Mouse (Mus musculus): ENCODE results near the gene Klk10. TPM values are rescaled to one million over a fixed set of nuclear protein-coding genes. Genes with fewer than 3 reads are reported as not detected.

The Klk10 gene
- total and polyA plus RNA-seq, 3 experiments: not detected

DNA sequence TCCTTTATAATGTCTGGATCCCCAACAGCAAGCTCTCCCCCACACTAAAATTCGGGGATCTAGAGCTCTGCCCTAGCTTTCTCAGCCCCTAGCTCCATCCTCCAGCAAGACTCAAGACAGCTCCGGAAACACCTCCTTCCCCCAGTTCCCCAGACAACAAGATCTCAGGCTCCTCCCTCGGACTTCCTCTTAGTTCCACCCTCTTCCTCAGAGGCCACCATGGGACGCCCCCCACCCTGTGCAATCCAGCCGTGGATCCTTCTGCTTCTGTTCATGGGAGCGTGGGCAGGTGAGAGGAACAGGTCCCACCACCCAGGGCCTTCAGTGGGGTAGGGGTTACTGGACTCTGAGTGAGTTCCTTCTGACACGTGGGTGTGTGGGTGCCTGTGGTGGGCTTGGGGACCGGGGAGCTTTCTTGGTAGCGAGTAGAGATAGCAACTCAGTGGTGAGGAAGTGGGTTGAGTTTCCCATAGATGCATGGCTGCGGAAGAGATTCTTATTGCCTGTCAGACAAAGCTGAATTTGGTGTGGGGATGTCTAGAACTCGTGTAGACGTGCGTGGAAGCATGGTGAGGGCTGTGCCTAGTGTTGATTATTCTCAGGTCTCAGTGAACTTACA, 17.1 kb downstream of the Klk10 start:
- Histone ChIP-seq H3K9ac (ENCODE audit: insufficient read depth, low read depth) (peak overlapping the region; percentile 19; the same call in 1 of the 2 replicates), H3K9me3 (replicated peaks; ENCODE audit: low read length) (no peaks in the 10 kb centered on the region), H3K27me3 (replicated peaks) (peaks cover 87% of the 10 kb centered on the region), H3K36me3 (replicated peaks in 1 of 2; ENCODE audit: control insufficient read depth in 1 of 2, insufficient read depth in 1 of 2, low read length in 1 of 2) (peaks cover 0 to 4% of the 10 kb centered on the region in 2 experiments), H3K4me2 (ENCODE audit: insufficient read depth, low read depth, poor library complexity, severe bottlenecking) (peak overlapping the region; percentile 70), H3K27ac (ENCODE audit: insufficient read depth, low read depth) (no peak overlapping the region), H3K4me3 (replicated peaks in 1 of 3; ENCODE audit: low read depth in 2 of 3, low read length in 2 of 3, poor library complexity in 1 of 3) (peak overlapping the region; percentile 7 to 72 (median 52)), H3K4me1 (ENCODE audit: control insufficient read depth in 1 of 2, insufficient read depth in 2 of 2) (peaks cover 6 to 20% of the 10 kb centered on the region in 2 experiments), H3K79me2 (replicated peaks; ENCODE audit: control insufficient read depth, extremely low read depth, insufficient read depth, poor library complexity, severe bottlenecking) (no peaks in the 10 kb centered on the region)
- no peak for DNase-seq (ENCODE audit: extremely low read depth)
- dilution Hi-C loops (cut with MboI; ENCODE audit: extremely low pct_ligation_motif_present, extremely low pct_unique_long_range_greater_than_20kb, low sequenced_read_pairs) (no loop called here), in situ Hi-C loops (cut with MboI; ENCODE audit: low pct_ligation_motif_present, low pct_unique_long_range_greater_than_20kb, low sequenced_read_pairs) (loop anchor here (25.0 kb wide), 1 partner anchor 311 kb away; the partner anchor contains the start of gene Iglon5)
- no peak for TF ChIP-seq PAX5 (IDR thresholded peaks at IDR 0.05; ENCODE audit: low read length)
- no peak for TF ChIP-seq USF2 (conservative IDR thresholded peaks at IDR 0.05; ENCODE audit: low read depth, low read length)
- TF ChIP-seq SMC3 (IDR thresholded peaks at IDR 0.05; ENCODE audit: low read depth, low read length): no peak
- no peak for TF ChIP-seq EP300 (IDR thresholded peaks at IDR 0.05; ENCODE audit: low read length)
- peak; percentile 20; the same call in 1 of the 2 replicates for TF ChIP-seq POLR2A (IDR thresholded peaks at IDR 0.05; ENCODE audit: low read depth, low read length)
- no peak for TF ChIP-seq MAX (IDR thresholded peaks at IDR 0.05; ENCODE audit: low read length)

GRCm38 (mm10) chr7:43799876-43800275, 19.0 kb downstream of the Klk10 start:
- TF ChIP-seq USF1 (IDR thresholded peaks at IDR 0.05; ENCODE audit: low read depth, low read length): no peak
- Histone ChIP-seq H3K9ac (ENCODE audit: insufficient read depth, low read depth) (no peak overlapping the region), H3K4me2 (ENCODE audit: insufficient read depth, low read depth, poor library complexity, severe bottlenecking) (no peak overlapping the region), H3K79me2 (replicated peaks; ENCODE audit: control insufficient read depth, extremely low read depth, insufficient read depth, poor library complexity, severe bottlenecking) (no peaks in the 10 kb centered on the region), H3K27me3 (replicated peaks) (peaks cover 86% of the 10 kb centered on the region), H3K9me3 (replicated peaks; ENCODE audit: low read length) (no peaks in the 10 kb centered on the region), H3K27ac (ENCODE audit: insufficient read depth, low read depth) (no peak overlapping the region), H3K36me3 (replicated peaks in 1 of 2; ENCODE audit: control insufficient read depth in 1 of 2, insufficient read depth in 1 of 2, low read length in 1 of 2) (peaks cover 0 to 4% of the 10 kb centered on the region in 2 experiments), H3K4me3 (replicated peaks in 1 of 3; ENCODE audit: low read depth in 2 of 3, low read length in 2 of 3, poor library complexity in 1 of 3) (no peak overlapping the region), H3K4me1 (ENCODE audit: control insufficient read depth in 1 of 2, insufficient read depth in 2 of 2) (peaks cover 6 to 17% of the 10 kb centered on the region in 2 experiments)
- dilution Hi-C loops (cut with MboI; ENCODE audit: extremely low pct_ligation_motif_present, extremely low pct_unique_long_range_greater_than_20kb, low sequenced_read_pairs) (no loop called here), in situ Hi-C loops (cut with MboI; ENCODE audit: low pct_ligation_motif_present, low pct_unique_long_range_greater_than_20kb, low sequenced_read_pairs) (loop anchor here (25.0 kb wide), 1 partner anchor 313 kb away; the partner anchor contains the start of gene Iglon5)
- no peak for DNase-seq (ENCODE audit: extremely low read depth)

GRCm38 (mm10) chr7:43810994-43811393, 30.2 kb downstream of the Klk10 start, which contains the start of gene Klk7:
Gene Klk7, plus strand, starts transcription at chr7:43811294.
- H3K9me3 ChIP-seq (replicated peaks; ENCODE audit: low read length): no peaks in the 10 kb centered on the region
- no peak within 1 kb of the TSS for H3K4me3 ChIP-seq (replicated peaks in 1 of 3; ENCODE audit: low read depth in 2 of 3, low read length in 2 of 3, poor library complexity in 1 of 3)
- no peak for DNase-seq (ENCODE audit: extremely low read depth)
- no peak within 1 kb of the TSS for H3K4me2 ChIP-seq (ENCODE audit: insufficient read depth, low read depth, poor library complexity, severe bottlenecking)
- no peaks in the 10 kb centered on the region for H3K4me1 ChIP-seq (ENCODE audit: control insufficient read depth in 1 of 2, insufficient read depth in 2 of 2)
- no peaks in the 10 kb centered on the region for H3K79me2 ChIP-seq (replicated peaks; ENCODE audit: control insufficient read depth, extremely low read depth, insufficient read depth, poor library complexity, severe bottlenecking)
- H3K27me3 ChIP-seq (replicated peaks): peaks cover 88% of the 10 kb centered on the region
- no peaks in the 10 kb centered on the region for H3K36me3 ChIP-seq (replicated peaks in 1 of 2; ENCODE audit: control insufficient read depth in 1 of 2, insufficient read depth in 1 of 2, low read length in 1 of 2)
- no peak within 1 kb of the TSS for H3K9ac ChIP-seq (ENCODE audit: insufficient read depth, low read depth)
- TF ChIP-seq USF2 (conservative IDR thresholded peaks at IDR 0.05; ENCODE audit: low read depth, low read length): no peak
- TF ChIP-seq IRF4 (IDR thresholded peaks at IDR 0.05; ENCODE audit: low read depth, low read length): no peak
- no peak for TF ChIP-seq MAFK (IDR thresholded peaks at IDR 0.05; ENCODE audit: insufficient replicate concordance, low read length)
- TF ChIP-seq ELF1 (IDR thresholded peaks at IDR 0.05; ENCODE audit: low read depth, low read length): no peak
- no peak for TF ChIP-seq MEF2A (IDR thresholded peaks at IDR 0.05; ENCODE audit: borderline replicate concordance, low read depth, low read length)
- TF ChIP-seq KAT2A (IDR thresholded peaks at IDR 0.05; ENCODE audit: insufficient replicate concordance, low read length): no peak
- TF ChIP-seq ZKSCAN1 (IDR thresholded peaks at IDR 0.05; ENCODE audit: borderline replicate concordance, low read depth, low read length): no peak
- TF ChIP-seq MAZ (IDR thresholded peaks at IDR 0.05; ENCODE audit: low read depth, low read length): no peak
- no peak for TF ChIP-seq BHLHE40 (IDR thresholded peaks at IDR 0.05; ENCODE audit: low read depth, low read length)
- no peak for TF ChIP-seq TCF12 (IDR thresholded peaks at IDR 0.05; ENCODE audit: low read depth, low read length)
- no peak for TF ChIP-seq JUN (IDR thresholded peaks at IDR 0.05; ENCODE audit: insufficient read depth, low read depth, low read length)
- TF ChIP-seq CTCF (conservative IDR thresholded peaks at IDR 0.05 in 1 of 2, IDR thresholded peaks at IDR 0.05 in 1 of 2; ENCODE audit: low read depth in 2 of 2, low read length in 2 of 2): no peak
- TF ChIP-seq NELFE (IDR thresholded peaks at IDR 0.05; ENCODE audit: low read depth, low read length): no peak
- no peak for TF ChIP-seq UBTF (IDR thresholded peaks at IDR 0.05; ENCODE audit: low read depth, low read length)
- no peak for TF ChIP-seq RCOR1 (conservative IDR thresholded peaks at IDR 0.05; ENCODE audit: low read depth, low read length)
- in situ Hi-C loops (cut with MboI; ENCODE audit: low pct_ligation_motif_present, low pct_unique_long_range_greater_than_20kb, low sequenced_read_pairs) (no loop called here), dilution Hi-C loops (cut with MboI; ENCODE audit: extremely low pct_ligation_motif_present, extremely low pct_unique_long_range_greater_than_20kb, low sequenced_read_pairs) (no loop called here)
- H3K27ac ChIP-seq (ENCODE audit: insufficient read depth, low read depth): no peak within 1 kb of the TSS

Measured in CH12.LX (cell line).